Mouse (Mus musculus) hindbrain, embryonic 16.5 days (tissue): ENCODE results near the gene Dlg4. TPM values are rescaled to one million over a fixed set of nuclear protein-coding genes. Genes with fewer than 3 reads are reported as not detected.
"Not testable (repeated sequence)": the region's sequence is repeated elsewhere in the genome, so short reads cannot be mapped to it uniquely, and the experiment has no call there.

ENCODE experiments used
- ATAC-seq: fragments of 200-750 bp; cut with Nextera tagmentation; 2 replicates; pipeline ENCODE4 v1.8.0; 2017; ENCODE audit warnings: moderate TSS enrichment, moderate library complexity
- H3K27ac ChIP-seq: fragments of 300-500 bp; sonication (generic); 2 replicates; pipeline ENCODE4 v1.5.1; 2014; ENCODE audit warnings: low read depth, mild to moderate bottlenecking, control low read depth, low read length, moderate library complexity
- H3K27me3 ChIP-seq: fragments of 300-500 bp; sonication (generic); replicated peaks from 2 replicates; pipeline ENCODE4 v1.6.1; 2014; ENCODE audit warnings: low read length; ENCODE audit not compliant: control insufficient read depth, insufficient read depth
- H3K36me3 ChIP-seq: fragments of 300-500 bp; sonication (generic); 2 replicates; pipeline ENCODE4 v1.6.1; 2014; ENCODE audit warnings: mild to moderate bottlenecking, low read length, moderate library complexity, mixed read lengths; ENCODE audit not compliant: control insufficient read depth, insufficient read depth
- H3K4me1 ChIP-seq: fragments of 300-500 bp; sonication (generic); 2 replicates; pipeline ENCODE4 v1.6.1; 2014; ENCODE audit warnings: low read depth, low read length; ENCODE audit not compliant: control insufficient read depth, insufficient read depth
- H3K4me2 ChIP-seq: fragments of 300-500 bp; sonication (generic); 2 replicates; pipeline ENCODE4 v1.6.1; 2014; ENCODE audit warnings: mild to moderate bottlenecking, low read length, control low read depth, moderate library complexity
- H3K4me3 ChIP-seq: fragments of 300-500 bp; sonication (generic); 2 replicates; pipeline ENCODE4 v1.5.1; 2014; ENCODE audit warnings: mild to moderate bottlenecking, low read length, control low read depth, moderate library complexity
- H3K9ac ChIP-seq: fragments of 300-500 bp; sonication (generic); 2 replicates; pipeline ENCODE4 v1.6.1; 2014; ENCODE audit warnings: low read depth, mild to moderate bottlenecking, control low read depth, low read length, moderate library complexity
- H3K9me3 ChIP-seq: fragments of 300-500 bp; sonication (generic); 2 replicates; pipeline ENCODE4 v1.6.1; 2014; ENCODE audit warnings: mild to moderate bottlenecking, low read length, moderate library complexity; ENCODE audit not compliant: control insufficient read depth
- WGBS: fragments of 180-500 bp; shearing (Covaris S2); extraction: QIAGEN DNeasy Blood & Tissue Kit; methylation state at CpG from one replicate; pipeline ENCODE4 v1.1.7; 2014; 5-methylcytosine and 5-hydroxymethylcytosine counted together
- polyA plus RNA-seq: library from polyadenylated mRNA; unstranded; fragments of >200 nt; fragmentation: Nextera tagmentation; extraction: Ambion mirVana; gene quantifications from 2 replicates; pipeline ENCODE4 v1.2.1, GENCODE M21; 2015

The Dlg4 gene
- polyA plus RNA-seq, 1 experiment from 2014 or later, result 23.1 TPM

GRCm38 (mm10) chr11:70014880-70015558 is 1.7 kb upstream of the Dlg4 start, which contains the start of gene Acadvl:
Gene Acadvl, minus strand, starts transcription at chr11:70015411.
- H3K9ac ChIP-seq, result peak within 1 kb of the TSS; percentile 75
- peak within 1 kb of the TSS; percentile 75 for H3K27ac ChIP-seq
- H3K4me1 ChIP-seq, result peaks cover 27% of the 10 kb centered on the region
- H3K4me3 ChIP-seq, result peak within 1 kb of the TSS; percentile 54
- peak within 1 kb of the TSS; percentile 70 for H3K4me2 ChIP-seq
- under 1% methylated on average over 35 of the region's 35 CpGs for WGBS
- ATAC-seq, result peak; percentile 85
- H3K9me3 ChIP-seq, result no peaks in the 10 kb centered on the region
- no peaks in the 10 kb centered on the region for H3K27me3 ChIP-seq
- H3K36me3 ChIP-seq, result peaks cover 28% of the 10 kb centered on the region

- Histone ChIP-seq H3K4me3 (peak overlapping the region; percentile 54), H3K27ac (no peak overlapping the region), H3K9me3 (no peaks in the 10 kb centered on the region), H3K27me3 (no peaks in the 10 kb centered on the region), H3K4me1 (peaks cover 33% of the 10 kb centered on the region), H3K9ac (no peak overlapping the region), H3K4me2 (peak overlapping the region; percentile 70), H3K36me3 (peaks cover 21% of the 10 kb centered on the region)
- no peak for ATAC-seq
- WGBS, result 62% methylated on average over 6 of the region's 6 CpGs
Observed at GRCm38 (mm10) chr11:70015677-70016076, 1.1 kb upstream of the Dlg4 start.

- not testable (repeated sequence) for H3K4me2 ChIP-seq, H3K27ac ChIP-seq, H3K9me3 ChIP-seq, H3K27me3 ChIP-seq, ATAC-seq, H3K9ac ChIP-seq, H3K4me3 ChIP-seq
- H3K36me3 ChIP-seq, result peaks cover 17% of the 10 kb centered on the region
- WGBS, result 77% methylated on average over 2 of the region's 2 CpGs
- H3K4me1 ChIP-seq, result peaks cover 35% of the 10 kb centered on the region
Observed at GRCm38 (mm10) chr11:70016177-70016576, 565 bp upstream of the Dlg4 start.

- ATAC-seq, result no peak
- H3K27ac ChIP-seq, result peak overlapping the region; percentile 96
- no peaks in the 10 kb centered on the region for H3K9me3 ChIP-seq
- peak overlapping the region; percentile 77; the same call in 1 of the 2 replicates for H3K4me3 ChIP-seq
- H3K4me1 ChIP-seq, result peaks cover 39% of the 10 kb centered on the region
- H3K36me3 ChIP-seq, result peaks cover 10% of the 10 kb centered on the region
- WGBS, result 43% methylated on average over 7 of the region's 7 CpGs
- peak overlapping the region; percentile 88 for H3K4me2 ChIP-seq
- no peaks in the 10 kb centered on the region for H3K27me3 ChIP-seq
- H3K9ac ChIP-seq, result peak overlapping the region; percentile 92
Observed at GRCm38 (mm10) chr11:70017199-70017767, 541 bp downstream of the Dlg4 start.

- H3K27me3 ChIP-seq, result no peaks in the 10 kb centered on the region
- WGBS, result 1% methylated on average over 25 of the region's 25 CpGs
- H3K9me3 ChIP-seq, result no peaks in the 10 kb centered on the region
- peaks cover 50% of the 10 kb centered on the region for H3K4me1 ChIP-seq
- H3K36me3 ChIP-seq, result no peaks in the 10 kb centered on the region
- H3K4me2 ChIP-seq, result peak overlapping the region; percentile 88
- ATAC-seq, result no peak
- H3K4me3 ChIP-seq, result peak overlapping the region; percentile 77
- H3K9ac ChIP-seq, result peak overlapping the region; percentile 92
- H3K27ac ChIP-seq, result peak overlapping the region; percentile 96
Observed at GRCm38 (mm10) chr11:70018131-70018990, 1.6 kb downstream of the Dlg4 start.

GRCm38 (mm10) chr11:70019495-70020021 is 2.8 kb downstream of the Dlg4 start:
- peaks cover 55% of the 10 kb centered on the region for H3K4me1 ChIP-seq
- WGBS, result 25% methylated on average over 2 of the region's 2 CpGs
- ATAC-seq, result no peak
- H3K4me3 ChIP-seq, result peak overlapping the region; percentile 77
- H3K9ac ChIP-seq, result peak overlapping the region; percentile 92
- H3K27me3 ChIP-seq, result no peaks in the 10 kb centered on the region
- peak overlapping the region; percentile 88 for H3K4me2 ChIP-seq
- H3K27ac ChIP-seq, result peak overlapping the region; percentile 96
- H3K9me3 ChIP-seq, result no peaks in the 10 kb centered on the region
- H3K36me3 ChIP-seq, result no peaks in the 10 kb centered on the region

- H3K4me2 ChIP-seq, result peak overlapping the region; percentile 88
- H3K36me3 ChIP-seq, result no peaks in the 10 kb centered on the region
- peak overlapping the region; percentile 96 for H3K27ac ChIP-seq
- H3K4me3 ChIP-seq, result peak overlapping the region; percentile 77
- H3K9me3 ChIP-seq, result no peaks in the 10 kb centered on the region
- H3K4me1 ChIP-seq, result peaks cover 57% of the 10 kb centered on the region
- H3K9ac ChIP-seq, result peak overlapping the region; percentile 92
- H3K27me3 ChIP-seq, result no peaks in the 10 kb centered on the region
- ATAC-seq, result no peak
- WGBS, result 16% methylated on average over 7 of the region's 8 CpGs
Observed at GRCm38 (mm10) chr11:70020022-70020631, 3.4 kb downstream of the Dlg4 start.

- Histone ChIP-seq H3K9ac (peak overlapping the region; percentile 92), H3K27ac (peak overlapping the region; percentile 96), H3K4me2 (peak overlapping the region; percentile 88), H3K4me3 (peak overlapping the region; percentile 77), H3K4me1 (peaks cover 62% of the 10 kb centered on the region), H3K9me3 (no peaks in the 10 kb centered on the region), H3K27me3 (no peaks in the 10 kb centered on the region), H3K36me3 (no peaks in the 10 kb centered on the region)
- WGBS, result under 1% methylated on average over 8 of the region's 8 CpGs
- peak; percentile 69 for ATAC-seq
Observed at GRCm38 (mm10) chr11:70020731-70021263, 4.1 kb downstream of the Dlg4 start.
